Mouse (Mus musculus) bone marrow, adult 2 months (tissue): Measurements from ENCODE around the gene Tesk1.

Source experiments
- CTCF ChIP-seq: fragments of 200-500 bp; IDR thresholded peaks from 2 replicates; pipeline ENCODE4 v1.5.1; 2011; ENCODE audit warnings: low read length, control low read depth; ENCODE audit not compliant: control insufficient read depth, insufficient read depth
- POLR2A ChIP-seq: fragments of 200-500 bp; IDR thresholded peaks from 2 replicates; pipeline ENCODE4 v1.6.1; 2011; ENCODE audit warnings: low read depth, mild to moderate bottlenecking, control low read depth, low read length, borderline replicate concordance; ENCODE audit not compliant: control insufficient read depth

- no peak for TF ChIP-seq CTCF
- TF ChIP-seq POLR2A = no peak
Measured at GRCm38 (mm10) chr4:43418450-43418849, 23.3 kb upstream of the Tesk1 start.
